Mouse (Mus musculus): ENCODE measurements at regions not wholly inside any gene's neighbourhood (a gene's known extent, or its start where the extent isn't known, plus 50 kb on each side); places are given as distances from the start of the nearest gene placed in this dataset.

DNA sequence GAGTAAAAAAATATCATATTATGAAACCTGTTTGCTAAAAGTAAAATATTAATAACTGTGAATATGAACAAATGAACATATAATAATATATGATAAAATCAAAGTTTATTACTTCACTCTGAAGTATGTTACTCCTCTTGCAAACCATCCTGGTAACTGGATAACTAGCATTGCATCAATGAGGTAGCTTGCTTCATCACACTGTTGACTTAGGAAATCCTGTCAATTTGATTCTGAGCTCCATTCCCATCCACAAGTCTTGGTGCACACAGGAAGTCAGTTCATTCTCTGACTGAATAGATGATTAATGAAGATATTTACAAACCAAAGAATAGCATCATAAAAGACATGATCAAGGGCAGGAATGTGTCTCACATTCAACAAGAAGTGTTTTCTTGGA is 286.9 kb upstream of the Gprin3 start:
- DNase-seq, result no peak

DNA sequence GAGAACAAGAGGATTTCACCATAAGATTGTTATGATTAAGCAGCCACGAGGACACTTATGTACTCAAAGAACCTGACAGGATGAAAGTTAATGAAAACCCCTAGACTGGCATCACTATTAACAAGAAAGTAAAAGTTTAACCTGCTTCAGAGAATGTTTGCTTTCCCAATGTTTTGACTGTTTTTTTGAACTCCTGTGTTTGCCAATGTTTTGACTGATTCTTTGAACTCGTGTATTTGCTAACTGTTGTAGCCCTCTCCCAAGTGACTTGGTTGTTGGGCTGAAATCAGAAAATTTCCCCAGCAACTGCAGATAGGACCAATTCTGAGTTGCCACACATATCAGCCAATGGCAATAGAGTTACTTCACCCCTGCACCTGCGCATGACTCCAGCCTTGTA is 258.9 kb upstream of the Gprin3 start:
- DNase-seq, result no peak

DNA sequence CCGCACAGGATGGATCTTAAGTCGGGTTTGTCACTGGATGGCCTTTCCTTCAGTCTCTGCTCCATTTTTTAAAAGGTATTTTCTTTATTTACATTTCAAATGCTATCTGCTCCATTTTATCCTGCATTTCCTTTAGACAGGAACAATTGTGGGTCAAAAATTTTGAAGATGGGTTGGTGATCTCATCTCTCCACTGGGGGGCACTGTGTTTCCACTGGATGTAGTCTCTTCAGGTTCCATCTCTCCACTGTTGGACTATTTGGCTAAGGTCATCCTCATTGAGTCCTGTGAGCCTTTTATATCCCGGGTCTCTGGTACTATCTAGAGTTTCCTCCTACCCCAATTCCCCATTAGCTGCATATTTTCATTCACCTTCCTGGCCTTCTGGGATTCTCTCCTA is 241.3 kb upstream of the Gprin3 start:
- peak in 1 of 2 experiments; percentile 2 for DNase-seq
